Mouse (Mus musculus): ENCODE results near the gene Bcr.
A peak's percentile ranks its signal among the peaks of the same experiment; 100 is the strongest.

The Bcr gene

DNA sequence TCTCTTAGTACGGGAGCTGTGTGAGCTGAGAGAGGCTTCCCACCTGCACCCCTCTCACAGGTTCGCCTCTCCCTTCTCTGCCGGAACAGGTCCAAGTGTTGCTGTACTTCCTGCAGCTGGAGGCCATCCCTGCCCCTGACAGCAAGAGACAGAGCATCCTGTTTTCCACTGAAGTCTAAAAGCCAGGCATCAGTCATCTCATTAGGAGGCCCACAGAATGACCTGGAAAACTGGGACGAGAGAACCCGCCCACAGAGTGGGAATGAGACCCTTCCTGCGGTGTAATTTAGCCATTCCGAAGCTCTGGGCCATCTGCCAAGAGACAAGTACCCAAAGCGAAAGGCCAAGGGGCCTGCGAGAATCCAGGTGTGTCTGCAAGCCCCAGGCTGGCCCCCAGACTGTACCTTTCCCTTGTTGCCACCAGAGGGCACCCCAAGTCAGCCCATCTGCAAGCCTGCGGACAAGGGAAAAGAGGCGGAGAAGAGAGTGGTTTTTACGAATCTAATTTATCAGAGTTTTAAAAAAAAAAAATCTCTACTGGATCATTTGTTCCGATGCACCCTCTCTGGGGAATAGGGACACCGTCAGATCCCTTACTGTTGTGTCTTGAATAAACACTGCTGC is 121.9 kb downstream of the Bcr start:
- DNase-seq (ENCODE audit: low read depth, low spot score): peak; percentile 5

GRCm38 (mm10) chr10:75184826-75185225 is 124.4 kb downstream of the Bcr start:
- no peak for DNase-seq (ENCODE audit: low read depth, low spot score)

DNA sequence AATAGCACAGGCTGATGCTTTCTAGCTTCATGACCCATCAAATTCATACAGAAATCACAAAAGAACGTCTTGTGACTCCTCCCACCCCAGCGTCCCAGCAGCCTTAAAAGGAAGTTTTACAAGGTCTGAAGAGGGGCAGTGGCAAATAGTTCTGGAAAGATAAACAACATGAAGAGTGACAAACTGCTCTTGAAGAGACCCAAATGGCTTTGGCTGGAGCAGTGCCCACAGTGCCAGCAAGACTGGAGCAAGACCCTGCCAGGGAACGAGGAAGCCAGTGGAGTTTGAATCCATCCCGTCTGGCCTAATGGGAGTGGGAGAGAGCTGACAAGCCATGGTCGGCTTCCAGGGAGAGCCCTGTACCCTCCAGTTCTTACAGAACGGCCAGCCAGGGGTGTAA is 126.2 kb downstream of the Bcr start:
- no peak for DNase-seq (ENCODE audit: low read depth, low spot score)

DNA sequence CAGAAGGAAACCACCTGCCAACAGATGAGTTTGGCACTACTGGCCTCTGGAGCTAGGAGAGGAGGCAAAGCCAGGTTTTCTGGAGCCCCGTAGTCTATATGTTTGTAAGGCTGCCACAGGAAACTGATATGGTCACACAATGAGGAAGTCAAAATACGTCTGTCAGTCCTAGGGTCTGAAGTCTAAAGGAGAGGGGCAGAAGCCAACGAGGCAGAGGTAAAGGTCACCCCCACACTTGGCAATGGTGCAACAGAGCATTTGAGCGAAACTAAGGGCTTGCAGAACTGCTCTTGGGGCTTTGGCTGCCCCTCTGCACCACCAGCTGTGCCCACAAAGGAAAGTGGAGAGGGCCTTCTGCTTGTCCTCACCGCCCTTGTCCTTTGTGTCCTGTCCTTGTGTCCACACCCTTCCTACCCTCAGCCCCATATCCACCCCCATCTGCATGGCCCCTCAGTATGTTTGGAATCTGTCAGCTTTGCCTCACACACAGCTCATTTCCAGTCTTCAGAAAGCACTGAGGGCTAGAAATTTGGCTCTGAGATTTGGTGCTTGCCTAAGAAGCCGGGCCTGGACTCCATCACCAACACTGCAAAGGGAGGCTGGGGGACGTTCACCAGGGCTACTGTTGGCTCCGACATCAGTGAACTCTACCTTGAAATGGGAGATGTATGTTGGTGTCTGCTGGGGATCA is 127.1 kb downstream of the Bcr start:
- no peak for DNase-seq (ENCODE audit: low read depth, low spot score)

DNA sequence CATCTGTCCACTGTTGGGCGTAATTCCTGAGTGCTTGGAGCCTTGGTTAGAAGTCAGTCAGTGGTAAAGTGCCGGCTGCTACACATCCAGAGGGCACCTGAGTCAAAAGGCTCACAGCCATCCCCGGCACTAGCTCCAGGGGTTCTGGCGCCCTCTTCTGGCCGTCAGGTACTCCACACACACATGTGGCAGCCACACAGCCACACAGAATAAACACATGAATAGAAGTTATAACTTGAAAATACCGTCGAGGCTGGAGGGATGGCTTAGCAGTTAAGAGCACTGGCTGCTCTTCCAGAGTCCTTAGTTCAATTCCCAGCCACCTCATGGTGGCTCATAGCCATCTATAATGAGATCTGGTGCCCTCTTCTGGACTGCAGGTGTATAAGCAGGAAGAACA is 131.3 kb downstream of the Bcr start:
- no peak for DNase-seq (ENCODE audit: low read depth, low spot score)

- DNase-seq (ENCODE audit: low read depth, low spot score): no peak
Measured at GRCm38 (mm10) chr10:75197817-75198216, 137.4 kb downstream of the Bcr start.

DNA sequence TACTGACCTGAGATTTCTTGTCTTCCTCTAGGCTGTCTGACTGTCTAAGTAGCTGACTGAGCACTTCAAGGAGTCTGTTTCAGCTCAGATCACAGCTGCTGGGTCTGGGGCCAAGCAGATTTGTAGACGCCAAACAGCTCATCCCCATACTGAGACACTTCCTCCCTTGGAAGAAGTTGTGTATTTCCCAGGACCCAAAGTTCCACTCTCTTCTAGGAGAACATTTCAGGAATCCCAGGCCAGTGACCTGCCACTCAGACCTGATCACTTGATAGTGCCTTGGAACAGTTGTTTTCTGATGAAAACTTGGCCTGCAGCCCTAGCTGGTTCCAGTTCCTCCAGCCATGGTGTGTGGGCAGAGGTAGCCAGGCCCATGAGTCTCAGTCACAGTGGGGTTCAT is 140.3 kb downstream of the Bcr start:
- no peak for DNase-seq (ENCODE audit: low read depth, low spot score)

GRCm38 (mm10) chr10:75206192-75206591 is 145.8 kb downstream of the Bcr start:
- no peak for DNase-seq (ENCODE audit: low read depth, low spot score)

DNA sequence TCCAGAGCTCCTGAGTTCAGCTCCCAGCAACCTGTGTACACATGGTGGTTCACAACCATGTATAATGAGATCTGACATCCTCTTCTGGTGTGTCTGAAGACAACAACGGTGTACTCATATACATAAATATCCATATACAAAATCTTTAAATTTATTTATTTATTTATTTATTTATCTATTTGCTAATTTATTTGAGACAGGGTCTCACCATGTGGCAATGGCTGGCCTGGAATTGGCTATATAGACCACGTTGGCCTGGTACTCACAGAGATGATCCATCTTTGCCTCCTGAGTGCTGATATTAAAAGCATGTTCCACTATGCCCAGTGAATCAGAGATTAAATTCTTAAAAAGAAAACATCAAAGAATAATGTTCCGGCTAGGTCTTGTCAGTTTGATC is 150.4 kb downstream of the Bcr start:
- DNase-seq (ENCODE audit: low read depth, low spot score): no peak

DNA sequence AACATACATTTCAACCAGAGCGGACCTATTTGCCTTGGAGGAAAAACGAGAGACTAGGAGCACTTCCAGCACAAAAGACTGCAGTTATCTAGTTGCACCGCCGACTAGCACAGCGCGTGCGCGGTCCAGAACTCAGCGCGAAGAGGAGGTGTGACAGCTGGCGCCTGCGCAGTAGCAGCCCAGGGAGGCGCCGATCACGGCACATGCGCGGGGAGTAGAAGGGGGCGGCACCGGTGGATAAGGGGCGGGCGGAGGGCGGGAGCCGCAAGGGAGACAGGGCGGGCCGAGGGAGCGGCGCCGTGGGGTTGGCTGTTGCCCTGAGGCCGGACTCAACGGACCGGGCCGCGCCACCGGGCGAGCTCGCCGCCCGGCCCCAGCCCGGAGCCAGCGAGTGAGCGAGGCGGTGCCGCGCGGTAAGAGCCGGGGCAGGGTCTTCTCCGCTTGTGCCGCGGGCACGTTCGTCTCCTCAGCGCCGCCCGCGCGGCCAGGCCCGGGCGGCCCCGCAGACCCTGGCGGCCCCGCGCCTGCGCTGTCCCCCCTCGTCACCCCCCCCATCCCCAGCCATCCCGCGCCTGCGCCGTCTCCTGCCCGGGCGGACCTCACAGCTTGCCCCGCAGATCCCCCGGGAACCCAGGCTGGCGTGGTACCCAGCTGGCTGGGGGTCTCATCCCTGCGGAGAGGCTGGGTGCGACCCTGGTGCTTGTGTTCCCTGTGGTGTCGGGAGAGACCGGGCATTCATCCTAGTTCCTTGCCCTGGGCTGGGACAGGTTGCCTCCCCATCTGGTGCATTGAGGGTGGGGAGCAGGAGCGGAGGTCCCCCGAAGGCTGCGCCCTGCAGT is 151.6 kb downstream of the Bcr start, which contains the start of gene Specc1l:
Gene Specc1l (plus strand): TSS at position 267 of the 839 bp plus-strand sequence.
- DNase-seq (ENCODE audit: low read depth, low spot score): peak; percentile 94

GRCm38 (mm10) chr10:75212981-75213380 is 152.6 kb downstream of the Bcr start:
- DNase-seq (ENCODE audit: low read depth, low spot score): no peak

DNA sequence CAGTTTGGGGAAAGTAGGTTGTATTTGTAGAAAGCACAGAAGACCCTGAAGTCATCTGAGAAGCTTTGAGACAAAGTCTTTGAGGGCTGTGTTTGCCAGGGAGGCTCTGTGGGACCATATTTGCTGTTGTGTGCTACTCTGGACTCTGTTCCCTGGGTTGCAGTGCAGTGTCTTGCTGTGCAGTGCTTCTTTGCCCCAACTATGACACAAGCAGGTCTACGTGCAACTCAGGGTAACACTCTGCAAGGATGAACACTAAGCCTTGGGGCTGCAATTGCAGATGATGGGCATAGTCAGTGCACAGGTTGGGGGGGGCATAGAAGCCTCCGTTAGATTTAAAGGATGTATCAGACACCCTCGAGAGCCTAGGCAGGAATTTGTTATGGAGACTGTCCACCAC is 160.3 kb downstream of the Bcr start:
- DNase-seq (ENCODE audit: low read depth, low spot score): no peak

GRCm38 (mm10) chr10:75221936-75222610 is 161.7 kb downstream of the Bcr start:
- no peak for DNase-seq (ENCODE audit: low read depth, low spot score)

DNA sequence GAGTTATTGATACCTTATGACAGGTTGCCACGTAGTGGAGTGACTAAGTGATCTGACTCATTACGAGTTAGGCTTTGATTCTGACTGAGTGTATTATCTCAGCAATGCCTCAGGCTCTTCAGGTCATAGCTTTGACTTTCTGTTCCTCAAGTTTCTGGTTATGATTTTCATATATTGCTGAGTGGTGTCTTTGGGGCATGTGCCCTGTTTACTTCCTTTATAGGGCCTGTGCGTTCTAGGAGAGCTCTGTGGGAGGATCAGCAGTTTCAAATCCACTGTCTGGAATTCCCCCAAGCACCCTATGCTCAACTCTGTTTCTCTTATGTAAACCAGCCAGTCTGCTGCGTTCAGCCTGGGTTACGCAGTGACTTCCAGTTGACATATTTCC is 162.2 kb downstream of the Bcr start:
- no peak for DNase-seq (ENCODE audit: low read depth, low spot score)

DNA sequence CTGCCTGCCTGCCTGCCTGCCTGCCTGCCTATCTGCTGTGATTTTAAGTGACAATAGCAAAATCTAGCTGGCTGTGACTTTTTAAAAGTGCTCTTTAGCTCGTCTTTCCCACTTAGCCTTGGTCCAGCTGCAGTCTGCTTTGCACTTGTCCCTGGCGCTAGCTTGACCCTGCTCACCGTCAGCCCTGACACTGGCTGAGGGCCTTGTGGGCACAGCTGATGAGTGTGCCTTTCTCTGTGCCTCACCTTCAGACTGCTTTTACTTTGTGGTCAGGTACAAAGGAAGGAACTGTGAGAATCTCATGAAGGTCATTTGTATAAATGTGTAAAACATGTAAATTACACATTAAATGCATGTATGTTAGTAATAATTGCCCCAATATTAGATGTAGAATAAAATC is 163.8 kb downstream of the Bcr start:
- no peak for DNase-seq (ENCODE audit: low read depth, low spot score)

DNA sequence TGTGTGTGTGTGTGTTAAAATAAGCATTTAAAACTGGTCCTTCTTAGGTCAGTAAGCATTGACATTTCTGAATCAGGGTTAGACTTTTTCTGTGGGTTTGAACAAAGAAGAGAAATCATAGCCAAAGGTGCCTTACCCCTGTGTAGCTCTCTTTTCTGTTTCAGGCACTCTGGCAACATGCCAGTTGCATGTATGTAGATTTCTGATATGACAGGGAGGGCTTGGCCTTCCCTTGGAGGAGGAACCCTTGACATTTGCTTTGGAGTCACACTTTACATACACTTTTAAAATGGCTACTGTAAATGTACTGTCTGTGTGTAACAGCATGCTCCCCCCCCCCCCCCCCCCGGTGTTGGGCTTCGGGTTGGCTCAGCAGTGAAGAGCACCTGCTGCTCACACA is 164.2 kb downstream of the Bcr start:
- DNase-seq (ENCODE audit: low read depth, low spot score): no peak

DNA sequence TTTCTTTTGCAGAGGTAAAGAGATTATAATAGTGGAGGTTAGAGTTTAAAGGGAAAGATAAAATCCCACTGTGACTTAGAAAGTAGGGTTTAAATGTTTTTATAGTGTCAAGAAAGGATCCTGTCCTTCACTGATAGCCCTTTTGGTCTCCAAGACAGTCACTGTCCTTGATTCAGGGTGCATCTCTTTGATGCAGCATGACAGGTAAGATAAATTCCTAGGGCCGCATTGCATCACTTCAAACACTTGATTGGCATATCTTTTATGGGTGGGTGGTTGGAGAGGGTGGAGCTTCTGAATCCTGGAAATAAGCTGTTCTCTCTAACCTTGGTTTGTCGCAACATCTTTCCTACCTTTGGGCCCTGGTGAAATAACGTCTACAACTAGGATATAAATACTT is 167.0 kb downstream of the Bcr start:
- no peak for DNase-seq (ENCODE audit: low read depth, low spot score)

- DNase-seq (ENCODE audit: low read depth, low spot score): no peak
Measured at GRCm38 (mm10) chr10:75230572-75230971, 170.2 kb downstream of the Bcr start.

DNA sequence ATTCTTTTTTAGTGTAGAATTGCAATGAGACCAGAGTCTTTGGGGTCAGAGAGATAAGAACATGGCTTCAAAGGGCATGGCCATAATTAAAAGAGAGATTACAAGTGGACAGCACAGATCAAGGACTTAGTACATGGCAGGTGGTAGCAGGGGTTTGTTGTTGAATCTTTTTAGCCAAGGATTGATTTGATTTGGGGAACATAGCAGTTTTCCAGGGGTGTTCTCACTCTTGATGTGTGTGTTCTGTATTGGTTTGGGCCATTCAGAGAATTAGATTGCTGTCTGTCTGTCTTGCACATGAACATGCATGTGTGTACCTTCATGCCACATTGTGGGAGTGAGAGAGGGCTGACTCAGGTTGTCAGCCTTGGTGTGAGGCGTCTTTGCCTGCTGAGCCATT is 171.5 kb downstream of the Bcr start:
- DNase-seq (ENCODE audit: low read depth, low spot score): no peak

- no peak for DNase-seq (ENCODE audit: low read depth, low spot score)
Measured at GRCm38 (mm10) chr10:75232612-75233155, 172.3 kb downstream of the Bcr start.

GRCm38 (mm10) chr10:75233489-75233888 is 173.1 kb downstream of the Bcr start:
- no peak for DNase-seq (ENCODE audit: low read depth, low spot score)

All from c-Kit-negative CD71-positive TER-119-positive erythroid progenitor cells, embryonic 14.5 days (primary cell).